Mouse (Mus musculus) midbrain, embryonic 16.5 days (tissue): Measurements from ENCODE around the gene Gm6217. TPM values are rescaled to one million over a fixed set of nuclear protein-coding genes. Genes with fewer than 3 reads are reported as not detected.
A peak's percentile ranks its signal among the peaks of the same experiment; 100 is the strongest.
"Not testable (repeated sequence)": the region's sequence is repeated elsewhere in the genome, so short reads cannot be mapped to it uniquely, and the experiment has no call there.

Experiments
- ATAC-seq: fragments of 200-750 bp; cut with Nextera tagmentation; 2 replicates; pipeline ENCODE4 v1.8.0; 2017; ENCODE audit warnings: moderate TSS enrichment
- H3K27ac ChIP-seq: fragments of 300-500 bp; sonication (generic); 2 replicates; pipeline ENCODE4 v1.5.1; 2014; ENCODE audit warnings: mild to moderate bottlenecking, low read length, mixed read lengths
- H3K27me3 ChIP-seq: fragments of 300-500 bp; sonication (generic); 2 replicates; pipeline ENCODE4 v1.6.1; 2014; ENCODE audit warnings: low read depth, low read length, mixed read lengths; ENCODE audit not compliant: control insufficient read depth, insufficient read depth
- H3K36me3 ChIP-seq: fragments of 300-500 bp; sonication (generic); 2 replicates; pipeline ENCODE4 v1.6.1; 2014; ENCODE audit warnings: mild to moderate bottlenecking, low read length, moderate library complexity, mixed read lengths; ENCODE audit not compliant: control insufficient read depth, insufficient read depth
- H3K4me1 ChIP-seq: fragments of 300-500 bp; sonication (generic); 2 replicates; pipeline ENCODE4 v1.6.1; 2014; ENCODE audit warnings: mild to moderate bottlenecking, low read length, mixed read lengths; ENCODE audit not compliant: control insufficient read depth, insufficient read depth
- H3K4me2 ChIP-seq: fragments of 300-500 bp; sonication (generic); 2 replicates; pipeline ENCODE4 v1.6.1; 2014; ENCODE audit warnings: mild to moderate bottlenecking, low read length, mixed read lengths
- H3K4me3 ChIP-seq: fragments of 300-500 bp; sonication (generic); 2 replicates; pipeline ENCODE4 v1.5.1; 2014; ENCODE audit warnings: low read depth, mild to moderate bottlenecking, low read length, moderate library complexity, mixed read lengths
- H3K9ac ChIP-seq: fragments of 300-500 bp; sonication (generic); 2 replicates; pipeline ENCODE4 v1.6.1; 2014; ENCODE audit warnings: low read depth, low read length, mixed read lengths
- H3K9me3 ChIP-seq: fragments of 300-500 bp; sonication (generic); replicated peaks from 2 replicates; pipeline ENCODE4 v1.6.1; 2014; ENCODE audit warnings: mild to moderate bottlenecking, low read length, mixed read lengths; ENCODE audit not compliant: control insufficient read depth, poor library complexity, severe bottlenecking
- WGBS: fragments of 180-500 bp; shearing (Covaris S2); extraction: QIAGEN DNeasy Blood & Tissue Kit; methylation state at CpG from one replicate; pipeline ENCODE4 v1.1.7; 2014; 5-methylcytosine and 5-hydroxymethylcytosine counted together
- polyA plus RNA-seq: library from polyadenylated mRNA; unstranded; fragments of >200 nt; fragmentation: Nextera tagmentation; extraction: Ambion mirVana; gene quantifications from 2 replicates; pipeline ENCODE4 v1.2.1, GENCODE M21; 2015

Gene Gm6217
- polyA plus RNA-seq: not detected in 2 replicates

DNA sequence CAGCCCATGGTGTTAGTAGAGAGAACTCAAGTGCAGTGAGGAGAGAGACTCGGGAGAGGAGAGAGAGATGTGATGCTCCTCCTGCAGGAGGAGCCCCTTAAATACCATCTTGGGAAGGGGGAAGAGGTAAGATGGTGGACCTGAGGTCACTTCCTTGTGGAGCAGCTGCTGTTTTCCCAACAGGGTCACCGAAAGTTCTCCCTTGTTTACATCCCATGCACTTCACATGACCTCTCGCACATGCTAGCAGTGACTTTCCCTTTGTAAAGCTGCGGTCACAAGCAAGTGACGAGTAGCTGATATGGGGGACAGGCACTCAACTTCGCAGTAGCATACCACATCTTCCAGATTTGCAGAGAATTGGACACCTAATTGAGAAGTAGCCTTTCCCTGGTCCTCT is at the start of gene Gm6217:
Gm6217 (minus strand) TSS at position 74 of the 400 bp plus-strand sequence.
- H3K4me2 ChIP-seq, H3K9me3 ChIP-seq, H3K27ac ChIP-seq, H3K4me3 ChIP-seq, ATAC-seq, H3K9ac ChIP-seq, H3K4me1 ChIP-seq, H3K36me3 ChIP-seq, H3K27me3 ChIP-seq: not testable (repeated sequence)
- WGBS: no CpG with 5 or more reads among the region's 6 CpGs

GRCm38 (mm10) chr1:82977840-82978239 is 46.6 kb upstream of the Gm6217 start:
- Histone ChIP-seq H3K4me2 (no peak overlapping the region), H3K27ac (no peak overlapping the region), H3K4me3 (no peak overlapping the region), H3K36me3 (no peaks in the 10 kb centered on the region), H3K27me3 (no peaks in the 10 kb centered on the region), H3K4me1 (no peaks in the 10 kb centered on the region), H3K9ac (no peak overlapping the region), H3K9me3 (no peaks in the 10 kb centered on the region)
- ATAC-seq: no peak

DNA sequence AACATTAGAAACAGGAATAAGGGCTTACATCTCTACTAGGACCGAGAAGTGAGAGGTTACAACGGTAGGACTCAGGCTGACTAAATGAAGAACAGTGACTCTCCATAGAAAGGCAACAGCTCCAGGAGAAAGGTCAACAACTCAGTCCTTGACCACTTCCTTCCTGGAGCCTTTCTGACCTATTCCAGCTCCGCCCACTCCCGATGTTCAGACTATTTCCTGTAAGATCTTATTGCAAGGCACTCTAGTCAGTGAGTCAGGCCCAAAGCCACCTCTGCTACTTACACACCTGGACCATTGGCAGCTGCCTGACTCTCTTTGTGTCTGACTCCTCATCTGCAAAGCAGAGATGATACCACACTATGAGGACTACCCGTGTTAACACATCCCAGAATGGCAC is 44.6 kb upstream of the Gm6217 start:
- H3K4me3 ChIP-seq: no peak overlapping the region
- 87% methylated on average over 5 of the region's 5 CpGs for WGBS
- no peaks in the 10 kb centered on the region for H3K27me3 ChIP-seq
- H3K9ac ChIP-seq: no peak overlapping the region
- no peak overlapping the region for H3K4me2 ChIP-seq
- no peaks in the 10 kb centered on the region for H3K9me3 ChIP-seq
- no peak for ATAC-seq
- no peaks in the 10 kb centered on the region for H3K4me1 ChIP-seq
- no peaks in the 10 kb centered on the region for H3K36me3 ChIP-seq
- no peak overlapping the region for H3K27ac ChIP-seq

GRCm38 (mm10) chr1:82974342-82974741 is 43.1 kb upstream of the Gm6217 start:
- no peaks in the 10 kb centered on the region for H3K36me3 ChIP-seq
- H3K27ac ChIP-seq: no peak overlapping the region
- ATAC-seq: no peak
- no peak overlapping the region for H3K9ac ChIP-seq
- H3K4me2 ChIP-seq: no peak overlapping the region
- no peaks in the 10 kb centered on the region for H3K27me3 ChIP-seq
- H3K9me3 ChIP-seq: no peaks in the 10 kb centered on the region
- H3K4me1 ChIP-seq: no peaks in the 10 kb centered on the region
- no peak overlapping the region for H3K4me3 ChIP-seq
- 92% methylated on average over 9 of the region's 9 CpGs for WGBS

DNA sequence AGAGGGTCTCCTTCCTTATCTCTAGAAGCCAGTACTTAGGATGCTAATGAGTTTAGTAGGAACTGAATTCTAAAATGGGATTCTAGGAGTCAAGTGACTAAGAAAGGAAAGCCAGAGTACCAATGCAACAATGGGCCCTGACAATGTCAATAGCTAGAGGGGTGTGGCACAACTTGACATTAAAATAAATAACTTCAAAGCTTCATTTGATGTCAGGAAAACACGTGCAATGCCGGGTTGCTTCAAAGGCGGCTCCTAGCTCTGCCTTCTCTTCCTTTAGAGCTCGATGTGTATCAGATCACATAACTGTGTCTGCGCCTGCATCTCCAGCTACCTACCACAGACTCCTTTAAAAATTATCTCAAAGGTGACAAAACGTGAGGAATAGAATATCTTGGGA is 42.7 kb upstream of the Gm6217 start:
- ATAC-seq: no peak
- H3K4me3 ChIP-seq: no peak overlapping the region
- no peaks in the 10 kb centered on the region for H3K27me3 ChIP-seq
- H3K36me3 ChIP-seq: no peaks in the 10 kb centered on the region
- 61% methylated on average over 6 of the region's 6 CpGs for WGBS
- H3K9ac ChIP-seq: no peak overlapping the region
- no peak overlapping the region for H3K27ac ChIP-seq
- no peaks in the 10 kb centered on the region for H3K9me3 ChIP-seq
- H3K4me2 ChIP-seq: no peak overlapping the region
- H3K4me1 ChIP-seq: no peaks in the 10 kb centered on the region

DNA sequence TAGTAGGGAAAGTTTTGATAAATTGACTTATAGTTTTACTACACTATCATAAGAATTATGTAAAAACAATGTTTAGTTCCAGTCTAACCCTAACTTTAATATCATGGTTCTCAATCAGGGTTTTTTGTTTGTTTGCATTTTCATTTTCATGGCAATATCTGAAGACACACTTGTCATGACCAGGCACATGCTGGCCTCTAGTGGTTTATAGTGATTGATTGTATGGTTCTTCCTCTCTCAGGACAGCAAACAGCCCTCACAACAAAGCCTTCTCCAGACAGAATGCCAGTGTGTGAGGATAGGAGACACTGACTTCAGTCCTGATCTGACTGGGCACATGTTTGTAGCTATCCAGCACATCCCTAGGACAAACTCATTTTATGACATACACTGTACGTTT is 42.0 kb upstream of the Gm6217 start:
- H3K4me1 ChIP-seq: no peaks in the 10 kb centered on the region
- no peak for ATAC-seq
- H3K9ac ChIP-seq: no peak overlapping the region
- 80% methylated on average over 1 of the region's 1 CpGs for WGBS
- no peaks in the 10 kb centered on the region for H3K9me3 ChIP-seq
- H3K27ac ChIP-seq: no peak overlapping the region
- no peaks in the 10 kb centered on the region for H3K36me3 ChIP-seq
- H3K4me2 ChIP-seq: no peak overlapping the region
- H3K4me3 ChIP-seq: no peak overlapping the region
- no peaks in the 10 kb centered on the region for H3K27me3 ChIP-seq

GRCm38 (mm10) chr1:82972046-82972445 is 40.8 kb upstream of the Gm6217 start:
- no peaks in the 10 kb centered on the region for H3K36me3 ChIP-seq
- H3K9ac ChIP-seq: no peak overlapping the region
- no peak overlapping the region for H3K27ac ChIP-seq
- no peak overlapping the region for H3K4me2 ChIP-seq
- WGBS: 44% methylated on average over 4 of the region's 4 CpGs
- no peak overlapping the region for H3K4me3 ChIP-seq
- peak; percentile 58; the same call in 1 of the 2 replicates for ATAC-seq
- H3K27me3 ChIP-seq: no peaks in the 10 kb centered on the region
- H3K9me3 ChIP-seq: no peaks in the 10 kb centered on the region
- no peaks in the 10 kb centered on the region for H3K4me1 ChIP-seq

- 67% methylated on average over 3 of the region's 3 CpGs for WGBS
- no peak overlapping the region for H3K4me2 ChIP-seq
- no peak for ATAC-seq
These were observed 35.2 kb upstream of the Gm6217 start for GRCm38 (mm10) chr1:82966413-82966812.

DNA sequence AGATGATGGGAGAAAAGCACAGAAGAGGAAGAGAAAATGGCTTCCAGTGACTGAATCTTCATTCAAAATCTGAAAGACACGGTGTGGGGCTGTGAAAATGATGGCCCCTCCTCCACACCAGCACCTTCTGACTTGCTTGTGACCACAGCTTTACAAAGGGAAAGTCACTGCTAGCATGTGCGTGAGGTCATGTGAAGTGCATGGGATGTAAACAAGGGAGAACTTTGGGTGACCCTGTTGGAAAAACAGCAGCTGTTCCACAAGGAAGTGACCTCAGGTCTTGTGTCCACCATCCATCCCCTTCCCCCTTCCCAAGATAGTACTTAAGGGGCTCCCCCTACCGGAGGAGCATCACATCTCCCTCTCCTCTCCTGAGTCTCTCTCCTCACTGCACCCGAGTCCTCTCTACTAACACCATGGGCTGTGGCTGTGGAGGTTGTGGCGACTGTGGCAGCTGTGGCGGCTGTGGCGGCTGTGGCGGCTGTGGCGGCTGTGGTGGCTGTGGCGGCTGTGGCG is 28.7 kb upstream of the Gm6217 start, which contains the start of gene Gm47955:
Gm47955 (plus strand) TSS at position 417 of the 516 bp plus-strand sequence.
- H3K4me3 ChIP-seq: no peak within 1 kb of the TSS
- no peaks in the 10 kb centered on the region for H3K36me3 ChIP-seq
- H3K4me2 ChIP-seq: no peak within 1 kb of the TSS
- H3K27ac ChIP-seq: no peak within 1 kb of the TSS
- H3K9me3 ChIP-seq: no peaks in the 10 kb centered on the region
- 92% methylated on average over 11 of the region's 11 CpGs for WGBS
- no peaks in the 10 kb centered on the region for H3K4me1 ChIP-seq
- H3K27me3 ChIP-seq: no peaks in the 10 kb centered on the region
- H3K9ac ChIP-seq: no peak within 1 kb of the TSS
- no peak for ATAC-seq

More at GRCm38 (mm10) chr1:82966413-82966812, 35.2 kb upstream of the Gm6217 start:
- no peak overlapping the region for H3K27ac ChIP-seq
- H3K9ac ChIP-seq: no peak overlapping the region
- no peaks in the 10 kb centered on the region for H3K9me3 ChIP-seq
- H3K27me3 ChIP-seq: no peaks in the 10 kb centered on the region
- no peaks in the 10 kb centered on the region for H3K4me1 ChIP-seq
- no peaks in the 10 kb centered on the region for H3K36me3 ChIP-seq
- no peak overlapping the region for H3K4me3 ChIP-seq
